Mouse (Mus musculus): ENCODE measurements at regions not wholly inside any gene's neighbourhood (a gene's known extent, or its start where the extent isn't known, plus 50 kb on each side); places are given as distances from the start of the nearest gene placed in this dataset.
A peak's percentile ranks its signal among the peaks of the same experiment; 100 is the strongest.

DNA sequence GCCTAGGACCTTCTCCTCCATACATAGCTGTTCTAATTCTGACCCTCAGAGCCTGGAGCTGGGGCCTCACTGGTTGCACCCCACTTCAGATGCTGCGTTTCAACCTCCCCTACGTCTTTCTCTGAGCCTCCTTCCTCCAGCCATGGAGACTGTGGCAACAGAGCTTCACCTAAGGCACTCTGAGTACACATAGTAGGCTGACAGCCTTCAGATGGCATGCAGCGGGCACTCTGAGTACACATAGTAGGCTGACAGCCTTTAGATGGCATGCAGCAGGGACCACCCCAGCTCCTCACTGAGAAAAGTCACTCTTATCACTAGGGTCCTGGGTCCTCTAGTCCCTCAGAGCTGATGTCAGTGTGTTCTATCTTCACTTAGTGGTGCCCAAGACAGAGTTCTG is 86.3 kb upstream of the Mvb12b start:
- Histone ChIP-seq H3K4me1 (ENCODE audit: control insufficient read depth in 1 of 2, insufficient read depth in 2 of 2) (peaks cover 0 to 8% of the 10 kb centered on the region in 2 experiments; a peak in 2 of 4 replicates), H3K4me3 (replicated peaks in 1 of 3; ENCODE audit: low read depth in 2 of 3, low read length in 2 of 3, poor library complexity in 1 of 3) (no peak overlapping the region), H3K27me3 (replicated peaks) (peaks cover 5% of the 10 kb centered on the region), H3K27ac (ENCODE audit: insufficient read depth, low read depth) (no peak overlapping the region), H3K9ac (ENCODE audit: insufficient read depth, low read depth) (no peak overlapping the region), H3K9me3 (replicated peaks; ENCODE audit: low read length) (peaks cover 3% of the 10 kb centered on the region), H3K4me2 (ENCODE audit: insufficient read depth, low read depth, poor library complexity, severe bottlenecking) (no peak overlapping the region), H3K36me3 (replicated peaks in 1 of 2; ENCODE audit: control insufficient read depth in 1 of 2, insufficient read depth in 1 of 2, low read length in 1 of 2) (no peaks in the 10 kb centered on the region), H3K79me2 (replicated peaks; ENCODE audit: control insufficient read depth, extremely low read depth, insufficient read depth, poor library complexity, severe bottlenecking) (no peaks in the 10 kb centered on the region)
- TF ChIP-seq MEF2A (IDR thresholded peaks at IDR 0.05; ENCODE audit: borderline replicate concordance, low read depth, low read length) (no peak), ELF1 (IDR thresholded peaks at IDR 0.05; ENCODE audit: low read depth, low read length) (no peak), HCFC1 (IDR thresholded peaks at IDR 0.05; ENCODE audit: low read depth, low read length) (no peak), CHD2 (IDR thresholded peaks at IDR 0.05; ENCODE audit: low read length) (no peak), USF2 (conservative IDR thresholded peaks at IDR 0.05; ENCODE audit: low read depth, low read length) (no peak), UBTF (IDR thresholded peaks at IDR 0.05; ENCODE audit: low read depth, low read length) (no peak)
- DNase-seq (ENCODE audit: extremely low read depth) = no peak
- dilution Hi-C loops (cut with MboI; ENCODE audit: extremely low pct_ligation_motif_present, extremely low pct_unique_long_range_greater_than_20kb, low sequenced_read_pairs) = no loop called here
- in situ Hi-C loops (cut with MboI; ENCODE audit: low pct_ligation_motif_present, low pct_unique_long_range_greater_than_20kb, low sequenced_read_pairs) = loop anchor here (10.0 kb wide), 1 partner anchor 229 kb away; no protein-coding TSS in a partner anchor

DNA sequence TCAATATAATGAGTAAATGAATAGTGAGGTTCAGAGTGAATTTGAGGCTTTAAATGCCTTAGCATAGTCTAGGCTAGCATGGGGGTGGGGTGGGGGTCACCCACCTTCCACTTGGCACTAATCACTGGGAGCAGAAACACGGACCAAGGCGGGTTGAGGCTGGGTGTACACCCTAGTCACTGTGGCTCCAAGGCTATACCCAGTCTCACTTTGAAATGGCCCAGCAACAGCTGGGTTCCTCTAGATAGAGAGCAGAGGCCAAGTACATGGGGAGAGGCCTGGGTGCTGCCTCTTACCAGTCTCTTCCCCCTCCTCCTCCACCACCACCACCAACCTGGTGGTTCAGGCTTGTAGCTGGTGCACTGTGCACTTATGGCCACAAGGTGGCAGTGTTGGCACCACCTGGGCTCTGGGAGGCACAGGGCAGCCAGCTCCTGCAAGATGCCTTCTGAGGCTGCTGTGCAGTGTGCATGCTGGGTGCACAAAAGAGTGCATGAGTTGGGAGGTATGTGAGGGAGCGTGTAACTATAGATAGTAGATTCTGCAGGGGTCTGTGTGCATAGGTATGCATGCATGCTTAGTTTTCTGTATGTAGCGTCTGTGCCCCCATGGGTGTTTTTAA is 85.6 kb upstream of the Mvb12b start:
- Histone ChIP-seq H3K79me2 (replicated peaks; ENCODE audit: control insufficient read depth, extremely low read depth, insufficient read depth, poor library complexity, severe bottlenecking) (no peaks in the 10 kb centered on the region), H3K9ac (ENCODE audit: insufficient read depth, low read depth) (no peak overlapping the region), H3K27ac (ENCODE audit: insufficient read depth, low read depth) (no peak overlapping the region), H3K9me3 (replicated peaks; ENCODE audit: low read length) (peaks cover 3% of the 10 kb centered on the region), H3K36me3 (replicated peaks in 1 of 2; ENCODE audit: control insufficient read depth in 1 of 2, insufficient read depth in 1 of 2, low read length in 1 of 2) (no peaks in the 10 kb centered on the region), H3K4me3 (replicated peaks in 1 of 3; ENCODE audit: low read depth in 2 of 3, low read length in 2 of 3, poor library complexity in 1 of 3) (no peak overlapping the region), H3K4me1 (ENCODE audit: control insufficient read depth in 1 of 2, insufficient read depth in 2 of 2) (peaks cover 0 to 4% of the 10 kb centered on the region in 2 experiments; a peak in 2 of 4 replicates), H3K4me2 (ENCODE audit: insufficient read depth, low read depth, poor library complexity, severe bottlenecking) (no peak overlapping the region), H3K27me3 (replicated peaks) (peaks cover 5% of the 10 kb centered on the region)
- in situ Hi-C loops (cut with MboI; ENCODE audit: low pct_ligation_motif_present, low pct_unique_long_range_greater_than_20kb, low sequenced_read_pairs) = loop anchor here (10.0 kb wide), 1 partner anchor 229 kb away; no protein-coding TSS in a partner anchor
- dilution Hi-C loops (cut with MboI; ENCODE audit: extremely low pct_ligation_motif_present, extremely low pct_unique_long_range_greater_than_20kb, low sequenced_read_pairs) = no loop called here
- DNase-seq (ENCODE audit: extremely low read depth) = peak; percentile 67
- no peak for TF ChIP-seq USF1 (IDR thresholded peaks at IDR 0.05; ENCODE audit: low read depth, low read length)
- peak; percentile 84 to 91 for TF ChIP-seq CTCF (conservative IDR thresholded peaks at IDR 0.05 in 1 of 2, IDR thresholded peaks at IDR 0.05 in 1 of 2; ENCODE audit: low read depth in 2 of 2, low read length in 2 of 2)
- peak; percentile 46; the same call in 1 of the 2 replicates for TF ChIP-seq ZC3H11A (IDR thresholded peaks at IDR 0.05; ENCODE audit: low read depth, low read length)
- TF ChIP-seq MAX (IDR thresholded peaks at IDR 0.05; ENCODE audit: low read length) = no peak
- no peak for TF ChIP-seq MEF2A (IDR thresholded peaks at IDR 0.05; ENCODE audit: borderline replicate concordance, low read depth, low read length)
- no peak for TF ChIP-seq E2F4 (IDR thresholded peaks at IDR 0.05; ENCODE audit: insufficient replicate concordance, low read depth, low read length)
- no peak for TF ChIP-seq JUND (conservative IDR thresholded peaks at IDR 0.05; ENCODE audit: low read depth, low read length)
- no peak for TF ChIP-seq PAX5 (IDR thresholded peaks at IDR 0.05; ENCODE audit: low read length)
- TF ChIP-seq MYC (IDR thresholded peaks at IDR 0.05; ENCODE audit: low read depth, low read length) = no peak
- TF ChIP-seq CHD2 (IDR thresholded peaks at IDR 0.05; ENCODE audit: low read length) = no peak
- TF ChIP-seq ETS1 (conservative IDR thresholded peaks at IDR 0.05; ENCODE audit: low read depth, low read length) = no peak
- TF ChIP-seq ZNF384 (IDR thresholded peaks at IDR 0.05; ENCODE audit: low read depth, low read length) = no peak
- TF ChIP-seq SMC3 (IDR thresholded peaks at IDR 0.05; ENCODE audit: low read depth, low read length) = peak; percentile 90
- no peak for TF ChIP-seq TCF12 (IDR thresholded peaks at IDR 0.05; ENCODE audit: low read depth, low read length)
- TF ChIP-seq POLR2AphosphoS2 (IDR thresholded peaks at IDR 0.05; ENCODE audit: low read depth, low read length) = no peak
- TF ChIP-seq ELF1 (IDR thresholded peaks at IDR 0.05; ENCODE audit: low read depth, low read length) = no peak
- TF ChIP-seq MAZ (IDR thresholded peaks at IDR 0.05; ENCODE audit: low read depth, low read length) = no peak
- no peak for TF ChIP-seq ZMIZ1 (IDR thresholded peaks at IDR 0.05; ENCODE audit: low read depth, low read length)
- TF ChIP-seq TBP (conservative IDR thresholded peaks at IDR 0.05; ENCODE audit: low read depth, low read length) = no peak
- TF ChIP-seq USF2 (conservative IDR thresholded peaks at IDR 0.05; ENCODE audit: low read depth, low read length) = no peak
- TF ChIP-seq EP300 (IDR thresholded peaks at IDR 0.05; ENCODE audit: low read length) = no peak
- TF ChIP-seq RCOR1 (conservative IDR thresholded peaks at IDR 0.05; ENCODE audit: low read depth, low read length) = no peak
- no peak for TF ChIP-seq SIN3A (IDR thresholded peaks at IDR 0.05; ENCODE audit: low read length)
- no peak for TF ChIP-seq ZKSCAN1 (IDR thresholded peaks at IDR 0.05; ENCODE audit: borderline replicate concordance, low read depth, low read length)
- no peak for TF ChIP-seq GABPA (IDR thresholded peaks at IDR 0.05; ENCODE audit: insufficient replicate concordance, low read depth, low read length)
- TF ChIP-seq UBTF (IDR thresholded peaks at IDR 0.05; ENCODE audit: low read depth, low read length) = no peak
- no peak for TF ChIP-seq KAT2A (IDR thresholded peaks at IDR 0.05; ENCODE audit: insufficient replicate concordance, low read length)
- TF ChIP-seq POLR2A (IDR thresholded peaks at IDR 0.05; ENCODE audit: low read depth, low read length) = no peak
- no peak for TF ChIP-seq JUN (IDR thresholded peaks at IDR 0.05; ENCODE audit: insufficient read depth, low read depth, low read length)
- TF ChIP-seq MXI1 (IDR thresholded peaks at IDR 0.05; ENCODE audit: low read depth, low read length) = no peak
- TF ChIP-seq MAFK (IDR thresholded peaks at IDR 0.05; ENCODE audit: insufficient replicate concordance, low read length) = no peak
